Mouse (Mus musculus) forebrain, embryonic 15.5 days (tissue): ENCODE measurements at regions not wholly inside any gene's neighbourhood (a gene's known extent, or its start where the extent isn't known, plus 50 kb on each side); places are given as distances from the start of the nearest gene placed in this dataset.

Source experiments
- ATAC-seq: fragments of 200-750 bp; cut with Nextera tagmentation; replicated peaks from 2 replicates; pipeline ENCODE4 v1.8.0; 2017; ENCODE audit warnings: mild to moderate bottlenecking, moderate TSS enrichment, moderate library complexity
- H3K27ac ChIP-seq: fragments of 300-500 bp; sonication (generic); replicated peaks from 2 replicates; pipeline ENCODE4 v1.5.1; 2015; ENCODE audit warnings: mild to moderate bottlenecking, inconsistent platforms
- H3K27me3 ChIP-seq: fragments of 300-500 bp; sonication (generic); 2 replicates; pipeline ENCODE4 v1.6.1; 2015; ENCODE audit warnings: inconsistent platforms
- H3K36me3 ChIP-seq: fragments of 300-500 bp; sonication (generic); 2 replicates; pipeline ENCODE4 v1.6.1; 2015; ENCODE audit warnings: mild to moderate bottlenecking, inconsistent platforms
- H3K4me1 ChIP-seq: fragments of 300-500 bp; sonication (generic); 2 replicates; pipeline ENCODE4 v1.6.1; 2015; ENCODE audit warnings: inconsistent platforms
- H3K4me2 ChIP-seq: fragments of 300-500 bp; sonication (generic); replicated peaks from 2 replicates; pipeline ENCODE4 v1.6.1; 2015; ENCODE audit warnings: mild to moderate bottlenecking, inconsistent platforms
- H3K4me3 ChIP-seq: fragments of 300-500 bp; sonication (generic); 2 replicates; pipeline ENCODE4 v1.5.1; 2015; ENCODE audit warnings: mild to moderate bottlenecking, inconsistent platforms
- H3K9ac ChIP-seq: fragments of 300-500 bp; sonication (generic); replicated peaks from 2 replicates; pipeline ENCODE4 v1.6.1; 2015; ENCODE audit warnings: mild to moderate bottlenecking, inconsistent platforms
- H3K9me3 ChIP-seq: fragments of 300-500 bp; sonication (generic); 2 replicates; pipeline ENCODE4 v1.6.1; 2016; ENCODE audit warnings: inconsistent platforms
- WGBS: fragments of 180-500 bp; shearing (Covaris S2); methylation state at CpG from one replicate; pipeline ENCODE4 v1.1.7; 2015; ENCODE audit warnings: mixed read lengths; 5-methylcytosine and 5-hydroxymethylcytosine counted together

DNA sequence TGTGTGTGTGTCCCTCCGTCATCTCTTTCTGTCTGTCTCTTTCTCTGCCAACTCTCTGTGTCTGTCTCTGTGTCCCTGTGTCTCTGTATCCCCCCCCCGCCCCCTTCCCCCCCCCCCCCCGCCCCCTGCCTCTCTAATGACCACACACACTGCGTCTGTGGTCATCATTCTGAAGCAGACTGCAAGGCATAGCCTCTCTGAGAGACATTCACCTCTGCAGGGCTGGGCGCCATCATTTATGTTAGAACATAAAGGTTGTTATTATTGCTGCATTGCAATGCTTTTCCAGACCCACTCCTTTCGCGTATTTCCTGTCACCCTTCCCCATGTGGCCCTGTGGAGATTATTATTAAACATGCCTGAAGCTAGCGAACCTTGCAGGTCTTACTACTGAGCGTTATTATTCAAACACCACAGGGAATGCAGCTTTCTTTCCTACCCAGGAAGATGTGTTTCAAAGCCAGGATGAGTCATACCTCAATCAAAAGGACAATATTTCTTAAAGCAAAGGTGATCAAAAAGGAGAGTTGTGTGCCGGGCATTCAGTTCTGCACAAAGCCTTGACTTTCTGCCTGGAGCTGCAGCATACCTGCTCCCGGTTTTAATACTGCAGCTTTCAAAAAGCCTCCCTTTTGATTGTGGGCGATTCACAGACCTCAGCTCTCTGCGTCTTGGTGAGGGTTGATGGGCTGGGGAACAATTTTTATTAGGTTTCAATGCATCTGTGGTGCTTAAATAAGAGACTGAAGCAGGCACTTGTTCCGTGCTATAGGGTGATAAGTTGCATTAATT lies 482.6 kb upstream of the Id4 start:
- H3K27me3 ChIP-seq = no peaks in the 10 kb centered on the region
- H3K4me2 ChIP-seq = no peak overlapping the region; the same call in 1 of the 2 replicates
- no peak overlapping the region for H3K4me3 ChIP-seq
- H3K27ac ChIP-seq = peak overlapping the region; percentile 13; the same call in 1 of the 2 replicates
- no peaks in the 10 kb centered on the region for H3K36me3 ChIP-seq
- no peaks in the 10 kb centered on the region for H3K9me3 ChIP-seq
- no peak overlapping the region for H3K9ac ChIP-seq
- 26% methylated on average over 10 of the region's 14 CpGs for WGBS
- 0 out of 2 replicates have a peak, but pooled peaks have one; percentile 29 for ATAC-seq
- peaks cover 13% of the 10 kb centered on the region for H3K4me1 ChIP-seq

DNA sequence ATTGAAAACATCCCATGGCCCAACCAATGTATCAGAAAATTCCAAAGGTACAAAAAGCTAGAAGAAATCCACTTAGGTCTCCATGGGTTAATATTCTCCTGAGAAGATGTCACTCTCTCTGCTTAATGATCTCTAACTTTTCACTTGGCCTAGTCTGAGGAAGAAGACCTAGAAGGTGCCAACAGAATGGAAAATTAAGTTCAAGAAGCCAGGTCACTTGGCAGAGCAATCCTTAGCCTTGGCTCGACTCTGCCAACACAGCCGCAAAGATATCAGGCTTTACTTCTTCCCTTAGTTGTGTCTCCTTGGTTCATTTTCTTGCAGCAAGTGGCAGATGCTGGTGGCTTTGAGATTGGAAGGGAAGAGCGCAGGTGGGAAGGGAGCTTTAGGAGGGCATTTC lies 476.6 kb upstream of the Id4 start:
- no peaks in the 10 kb centered on the region for H3K9me3 ChIP-seq
- no peak overlapping the region for H3K4me2 ChIP-seq
- H3K27me3 ChIP-seq = no peaks in the 10 kb centered on the region
- H3K9ac ChIP-seq = no peak overlapping the region
- H3K36me3 ChIP-seq = no peaks in the 10 kb centered on the region
- H3K27ac ChIP-seq = no peak overlapping the region
- no peaks in the 10 kb centered on the region for H3K4me1 ChIP-seq
- no peak for ATAC-seq
- 90% methylated on average over 3 of the region's 3 CpGs for WGBS
- no peak overlapping the region for H3K4me3 ChIP-seq

DNA sequence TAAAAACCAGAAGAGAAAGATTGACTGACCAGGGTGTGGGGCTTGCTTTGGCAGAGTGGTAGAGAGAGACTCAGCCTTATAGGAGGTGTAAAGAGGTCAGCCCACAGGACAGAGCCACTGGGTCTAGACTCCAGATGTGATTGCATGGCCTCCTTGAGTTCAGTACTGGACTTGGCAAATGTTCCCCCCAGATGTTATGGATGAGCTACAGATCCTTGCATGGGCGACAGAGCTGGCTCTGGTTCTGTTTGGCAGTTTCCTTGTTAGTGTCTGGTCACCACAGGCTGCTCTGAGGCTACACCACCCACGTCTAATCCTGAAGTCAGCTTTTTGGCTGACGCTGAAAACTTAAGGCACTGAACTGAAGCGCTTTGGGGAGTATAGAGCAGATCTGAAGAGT lies 463.2 kb upstream of the Id4 start:
- ATAC-seq = no peak
- WGBS = 84% methylated on average over 4 of the region's 4 CpGs

DNA sequence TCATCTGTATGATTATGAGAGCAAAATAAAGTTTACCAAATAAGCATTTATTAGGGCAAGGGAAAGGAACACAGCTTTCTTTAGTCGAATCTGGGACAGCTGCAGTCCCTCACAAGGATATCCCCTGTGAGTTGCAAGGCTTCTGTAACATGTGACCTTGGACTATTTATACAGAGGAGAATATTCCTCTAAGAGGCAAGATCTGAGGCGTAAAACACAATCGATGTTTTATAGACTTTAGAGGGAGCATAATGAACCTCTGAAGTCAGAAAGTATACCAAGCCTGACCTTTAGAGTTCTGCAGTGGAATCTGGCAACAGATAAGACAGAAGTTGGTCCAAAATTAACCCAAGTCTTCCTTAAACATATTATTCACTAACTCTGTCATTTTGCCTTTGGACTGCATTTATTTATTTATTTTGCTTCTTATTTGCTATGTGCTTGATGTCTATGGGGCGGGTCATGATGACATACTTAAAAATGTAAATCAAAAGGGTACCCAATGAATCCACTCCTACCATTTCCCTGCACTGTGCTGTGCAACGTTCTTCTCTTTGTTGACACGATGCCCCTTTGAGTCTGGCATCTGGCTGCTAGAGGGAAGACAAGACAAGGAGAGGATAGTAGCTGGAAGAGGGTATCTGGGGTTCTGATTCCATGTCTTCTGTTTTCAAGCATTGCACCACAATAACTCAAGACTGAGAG lies 449.2 kb upstream of the Id4 start:
- Histone ChIP-seq H3K27ac (no peak overlapping the region), H3K9me3 (no peaks in the 10 kb centered on the region), H3K36me3 (no peaks in the 10 kb centered on the region), H3K27me3 (no peaks in the 10 kb centered on the region), H3K9ac (no peak overlapping the region), H3K4me3 (no peak overlapping the region), H3K4me2 (no peak overlapping the region), H3K4me1 (no peaks in the 10 kb centered on the region)
- no peak for ATAC-seq
- 89% methylated on average over 6 of the region's 6 CpGs for WGBS

More for the DNA sequence above, 463.2 kb upstream of the Id4 start:
- no peaks in the 10 kb centered on the region for H3K9me3 ChIP-seq
- no peaks in the 10 kb centered on the region for H3K4me1 ChIP-seq
- H3K9ac ChIP-seq = no peak overlapping the region
- no peaks in the 10 kb centered on the region for H3K36me3 ChIP-seq
- H3K4me2 ChIP-seq = no peak overlapping the region
- no peaks in the 10 kb centered on the region for H3K27me3 ChIP-seq
- H3K4me3 ChIP-seq = no peak overlapping the region
- H3K27ac ChIP-seq = no peak overlapping the region

DNA sequence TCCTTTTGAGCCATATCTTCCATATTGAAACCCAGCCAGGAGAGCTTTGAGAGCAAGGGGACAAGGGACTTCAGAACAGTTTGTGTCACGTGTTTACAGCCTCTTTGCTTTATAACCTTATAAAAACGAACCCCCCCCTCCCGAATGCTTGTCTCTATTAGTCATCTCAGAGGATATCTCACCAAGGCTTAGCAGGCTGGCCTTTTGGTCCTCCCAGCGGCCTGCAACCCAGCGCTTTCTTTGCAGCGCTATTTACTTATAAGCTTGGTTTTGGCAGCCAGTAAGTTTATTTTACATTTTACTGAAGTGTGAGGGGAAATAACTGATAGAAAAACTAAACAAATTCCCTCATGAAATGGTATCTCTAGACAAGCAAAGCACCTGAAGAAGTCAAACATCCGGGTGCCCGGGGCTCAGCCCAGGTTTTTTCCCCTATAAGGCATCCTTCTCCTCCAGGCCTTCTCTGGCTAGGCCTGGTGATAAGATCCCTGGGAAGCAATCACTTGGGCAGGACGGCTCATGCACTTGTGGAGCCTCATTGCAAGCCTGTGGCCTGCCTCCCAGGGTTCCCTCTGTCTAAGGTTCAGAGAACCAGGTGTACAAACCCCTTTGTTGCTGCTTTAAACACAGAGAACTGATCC lies 442.0 kb upstream of the Id4 start:
- Histone ChIP-seq H3K4me3 (no peak overlapping the region), H3K27ac (no peak overlapping the region), H3K36me3 (no peaks in the 10 kb centered on the region), H3K9ac (no peak overlapping the region), H3K27me3 (no peaks in the 10 kb centered on the region), H3K4me1 (no peaks in the 10 kb centered on the region), H3K9me3 (no peaks in the 10 kb centered on the region), H3K4me2 (no peak overlapping the region)
- ATAC-seq = no peak
- 80% methylated on average over 9 of the region's 9 CpGs for WGBS

DNA sequence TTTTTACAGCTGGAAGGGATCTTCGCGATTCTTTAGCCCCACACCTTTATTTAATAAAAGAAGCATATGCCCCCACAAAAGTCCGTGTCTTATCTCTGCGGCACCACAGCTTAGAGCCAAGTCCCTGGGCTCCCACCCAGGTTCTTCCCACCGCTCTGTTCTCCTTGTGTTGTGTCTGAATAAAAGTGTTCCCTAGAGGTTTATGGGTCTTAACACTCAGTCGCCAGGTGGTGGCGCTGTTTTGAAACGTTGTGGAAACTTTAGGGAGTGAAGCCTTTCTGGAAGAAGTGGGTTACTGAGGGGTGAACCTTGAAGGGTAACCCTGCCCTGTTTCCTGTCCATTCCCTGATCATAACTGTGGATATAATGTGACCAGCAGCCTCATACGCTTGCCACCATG lies 424.5 kb upstream of the Id4 start:
- WGBS = 36% methylated on average over 9 of the region's 9 CpGs
- no peaks in the 10 kb centered on the region for H3K9me3 ChIP-seq
- ATAC-seq = no peak
- no peaks in the 10 kb centered on the region for H3K36me3 ChIP-seq
- no peak overlapping the region for H3K4me3 ChIP-seq
- H3K4me2 ChIP-seq = no peak overlapping the region
- no peak overlapping the region for H3K9ac ChIP-seq
- H3K4me1 ChIP-seq = no peaks in the 10 kb centered on the region
- H3K27me3 ChIP-seq = no peaks in the 10 kb centered on the region
- no peak overlapping the region for H3K27ac ChIP-seq

DNA sequence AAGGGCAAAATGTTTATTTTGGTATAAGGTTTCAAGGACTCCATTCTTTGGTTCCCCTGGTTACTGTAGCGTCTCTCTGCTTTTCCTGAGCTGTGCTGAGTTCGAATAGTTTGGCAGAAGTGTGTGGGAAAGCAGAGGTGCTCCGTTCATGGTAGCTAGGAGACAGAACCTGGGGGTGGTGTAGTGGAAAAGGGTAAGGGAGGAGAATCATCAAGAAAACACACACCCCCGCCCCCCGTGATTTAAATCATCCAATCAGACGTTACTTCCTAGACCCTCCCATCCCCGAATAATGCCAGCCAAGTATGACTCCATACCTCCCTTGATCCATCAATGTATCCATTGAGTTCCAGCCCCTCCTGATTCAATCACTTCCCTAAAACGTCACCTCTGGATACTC lies 418.6 kb upstream of the Id4 start:
- Histone ChIP-seq H3K27me3 (no peaks in the 10 kb centered on the region), H3K9me3 (no peaks in the 10 kb centered on the region), H3K4me2 (no peak overlapping the region), H3K4me3 (no peak overlapping the region), H3K27ac (no peak overlapping the region), H3K36me3 (no peaks in the 10 kb centered on the region), H3K4me1 (peaks cover 18% of the 10 kb centered on the region), H3K9ac (no peak overlapping the region)
- WGBS = 86% methylated on average over 8 of the region's 8 CpGs
- ATAC-seq = no peak

DNA sequence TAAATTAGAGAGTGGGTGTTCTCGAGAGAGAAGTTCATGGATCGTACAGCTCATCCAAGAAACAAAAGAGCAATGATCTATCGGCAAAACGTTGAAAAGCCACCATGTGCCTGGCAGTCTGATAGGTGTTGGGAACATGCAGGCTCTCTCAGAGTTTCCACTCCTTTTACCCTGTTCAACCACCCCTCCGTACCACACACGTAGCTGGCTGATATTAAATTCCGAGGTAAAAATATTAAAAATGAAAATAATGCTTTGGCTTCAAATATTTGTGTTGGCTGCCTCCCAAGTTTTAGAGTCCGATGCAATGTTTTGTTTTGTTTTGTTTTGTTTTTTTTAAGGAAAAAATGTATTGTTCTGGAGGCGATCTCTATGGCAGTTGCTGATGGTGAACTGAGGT lies 418.0 kb upstream of the Id4 start:
- Histone ChIP-seq H3K36me3 (no peaks in the 10 kb centered on the region), H3K9ac (no peak overlapping the region), H3K4me2 (no peak overlapping the region), H3K27me3 (no peaks in the 10 kb centered on the region), H3K9me3 (no peaks in the 10 kb centered on the region), H3K27ac (peak overlapping the region; percentile 67), H3K4me1 (peaks cover 23% of the 10 kb centered on the region), H3K4me3 (no peak overlapping the region)
- WGBS = 62% methylated on average over 9 of the region's 9 CpGs
- no peak for ATAC-seq

DNA sequence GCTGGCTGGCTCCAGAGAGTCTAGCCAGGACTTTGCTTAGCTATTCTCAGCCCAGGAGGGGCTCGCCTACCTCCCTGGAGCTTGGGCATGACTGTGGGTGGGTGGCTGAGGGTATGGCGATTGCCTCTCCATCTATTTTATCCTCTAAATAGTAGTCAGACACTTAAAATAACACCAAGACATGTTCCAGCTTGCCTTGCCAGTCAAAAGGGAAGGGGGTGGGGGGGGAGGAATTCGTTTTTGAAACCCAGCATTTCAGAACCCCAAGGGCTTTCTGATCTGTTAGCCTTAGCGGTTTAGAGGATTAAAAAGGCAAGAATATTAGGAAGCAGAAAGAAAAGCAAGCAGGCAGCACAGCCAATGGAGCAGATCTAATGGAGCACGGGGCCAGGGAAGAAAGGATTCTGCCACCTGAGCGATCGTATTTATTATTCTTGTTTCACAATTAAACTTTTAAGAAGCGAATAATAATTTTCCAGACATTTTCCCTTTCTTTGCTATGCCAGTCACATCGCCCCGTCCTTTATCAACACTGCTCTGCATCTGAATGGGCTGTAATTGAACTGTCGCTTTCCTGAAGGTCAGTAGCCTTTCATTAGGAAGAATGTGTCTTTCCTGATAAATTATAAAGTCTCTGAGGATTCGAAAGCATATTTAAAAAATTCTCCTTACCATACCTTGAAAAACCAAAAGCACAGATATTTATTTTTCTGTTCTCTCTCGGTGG lies 417.3 kb upstream of the Id4 start:
- WGBS = 8% methylated on average over 13 of the region's 13 CpGs
- H3K4me3 ChIP-seq = peak overlapping the region; percentile 3; the same call in 1 of the 2 replicates

DNA sequence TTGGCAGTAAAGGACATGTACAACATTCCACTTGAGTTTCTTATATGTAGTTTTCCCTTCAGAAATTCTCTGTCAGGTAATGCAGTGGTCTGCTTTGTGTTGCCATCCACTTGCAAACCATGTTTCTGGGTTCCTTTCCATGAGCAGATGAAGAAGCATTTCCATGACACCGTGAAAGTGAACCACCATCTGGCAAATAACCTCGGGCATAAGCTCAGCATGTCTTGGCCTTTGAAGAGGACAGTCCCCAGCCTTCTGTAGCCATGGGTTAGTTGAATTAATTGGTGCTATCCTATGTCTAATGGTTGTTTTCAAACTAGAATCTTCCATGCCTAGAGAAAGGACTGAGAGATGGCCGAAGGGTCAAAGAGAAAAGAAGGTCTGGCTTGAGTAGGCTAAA lies 414.3 kb upstream of the Id4 start:
- no peaks in the 10 kb centered on the region for H3K27me3 ChIP-seq
- H3K4me2 ChIP-seq = no peak overlapping the region
- H3K9me3 ChIP-seq = no peaks in the 10 kb centered on the region
- peaks cover 36% of the 10 kb centered on the region for H3K4me1 ChIP-seq
- no peaks in the 10 kb centered on the region for H3K36me3 ChIP-seq
- H3K9ac ChIP-seq = no peak overlapping the region
- H3K4me3 ChIP-seq = no peak overlapping the region
- no peak for ATAC-seq
- 95% methylated on average over 3 of the region's 3 CpGs for WGBS
- H3K27ac ChIP-seq = no peak overlapping the region

More for the DNA sequence above, 417.3 kb upstream of the Id4 start:
- Histone ChIP-seq H3K27me3 (no peaks in the 10 kb centered on the region), H3K36me3 (no peaks in the 10 kb centered on the region), H3K9ac (no peak overlapping the region), H3K4me1 (peaks cover 29% of the 10 kb centered on the region), H3K9me3 (no peaks in the 10 kb centered on the region), H3K4me2 (peak overlapping the region; percentile 31), H3K27ac (peak overlapping the region; percentile 67)
- peak; percentile 83 for ATAC-seq

DNA sequence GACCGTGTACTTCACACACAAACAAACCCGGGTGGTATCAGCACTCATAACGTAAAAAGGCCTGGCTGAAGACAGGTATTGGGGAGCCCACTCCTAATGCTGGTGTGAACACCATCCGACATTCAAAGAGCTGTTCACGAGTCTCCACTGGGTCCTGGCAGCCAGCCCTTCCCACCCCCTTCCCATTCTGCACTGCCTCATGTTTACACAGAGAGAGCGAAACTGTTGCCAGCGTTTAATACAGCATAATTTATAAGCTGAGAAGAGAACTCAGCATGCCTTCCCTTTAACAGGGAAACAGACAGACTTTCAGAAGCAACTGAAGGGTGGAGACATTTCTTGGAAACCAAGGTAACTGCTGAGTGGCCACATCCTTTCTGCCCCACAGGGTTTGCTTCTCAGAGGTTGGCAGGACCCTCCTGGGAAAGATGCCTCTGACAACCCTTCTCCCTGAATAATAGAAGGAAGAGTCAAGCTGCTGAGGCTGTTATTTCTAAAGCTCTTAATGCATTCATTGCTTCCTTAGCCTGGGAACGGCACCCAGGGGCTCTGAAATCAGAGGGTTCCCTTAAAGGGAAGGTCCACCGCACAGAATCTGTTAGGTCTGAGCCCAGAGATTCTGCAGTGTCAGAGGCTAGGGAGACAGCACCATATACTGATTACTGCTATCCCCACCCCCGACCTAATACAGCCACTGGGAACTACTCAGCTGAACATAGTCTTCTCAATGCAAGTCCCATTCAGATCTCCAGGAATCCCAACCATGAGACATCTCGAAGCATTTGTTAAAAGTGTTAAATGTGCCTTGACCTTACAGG lies 412.4 kb upstream of the Id4 start:
- Histone ChIP-seq H3K9me3 (no peaks in the 10 kb centered on the region), H3K4me2 (peak overlapping the region; percentile 11; the same call in 1 of the 2 replicates), H3K4me1 (peaks cover 29% of the 10 kb centered on the region), H3K9ac (0 out of 2 replicates have a peak overlapping the region, but pooled peaks have one; percentile 6), H3K27ac (peak overlapping the region; percentile 67), H3K4me3 (no peak overlapping the region), H3K27me3 (no peaks in the 10 kb centered on the region), H3K36me3 (no peaks in the 10 kb centered on the region)
- WGBS = 30% methylated on average over 11 of the region's 11 CpGs
- ATAC-seq = peak; percentile 84
